Mouse (Mus musculus) gastrocnemius, postnatal 36 days (tissue): ENCODE measurements around the gene Mrps27. TPM values are rescaled to one million over a fixed set of nuclear protein-coding genes. Genes with fewer than 3 reads are reported as not detected.

ENCODE experiments used
- DNase-seq, 2 experiments: peaks; one replicate each; pipeline ENCODE4 v3.0.0; 2022
- intact Hi-C: fragments of 180-260 bp; cut with DNase I; formaldehyde crosslinking; loops from one replicate; pipeline ENCODE4 v1.15.1; 2025
- total RNA-seq, 2 experiments: library from RNA; stranded (reverse); gene quantifications; 2 replicates each; pipeline ENCODE4 v1.2.3; 2021

The Mrps27 gene
- total RNA-seq, 2 experiments from 2014 or later: 27.4 to 28.4 TPM

DNA sequence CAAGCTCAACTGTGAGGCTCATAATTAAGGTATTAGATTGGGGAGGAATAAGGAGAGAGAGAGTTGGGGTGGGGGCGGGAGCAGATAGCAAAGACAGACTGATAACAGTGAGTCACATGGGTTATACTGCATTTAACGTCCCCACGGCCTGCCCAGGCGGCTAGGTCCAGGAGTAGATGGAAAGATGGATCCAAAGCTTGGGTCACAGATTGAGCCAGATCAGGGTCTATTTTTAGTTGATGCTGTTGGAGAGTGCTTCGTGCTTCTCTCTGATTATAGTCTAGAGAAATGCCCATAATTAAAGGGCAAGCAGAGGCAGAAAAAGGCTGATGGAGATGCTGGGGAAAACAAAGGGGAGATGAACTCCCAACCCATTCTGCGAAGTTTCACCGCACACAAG is 110.4 kb downstream of the Mrps27 start:
- intact Hi-C loops: no loop called here
- no peak for DNase-seq

DNA sequence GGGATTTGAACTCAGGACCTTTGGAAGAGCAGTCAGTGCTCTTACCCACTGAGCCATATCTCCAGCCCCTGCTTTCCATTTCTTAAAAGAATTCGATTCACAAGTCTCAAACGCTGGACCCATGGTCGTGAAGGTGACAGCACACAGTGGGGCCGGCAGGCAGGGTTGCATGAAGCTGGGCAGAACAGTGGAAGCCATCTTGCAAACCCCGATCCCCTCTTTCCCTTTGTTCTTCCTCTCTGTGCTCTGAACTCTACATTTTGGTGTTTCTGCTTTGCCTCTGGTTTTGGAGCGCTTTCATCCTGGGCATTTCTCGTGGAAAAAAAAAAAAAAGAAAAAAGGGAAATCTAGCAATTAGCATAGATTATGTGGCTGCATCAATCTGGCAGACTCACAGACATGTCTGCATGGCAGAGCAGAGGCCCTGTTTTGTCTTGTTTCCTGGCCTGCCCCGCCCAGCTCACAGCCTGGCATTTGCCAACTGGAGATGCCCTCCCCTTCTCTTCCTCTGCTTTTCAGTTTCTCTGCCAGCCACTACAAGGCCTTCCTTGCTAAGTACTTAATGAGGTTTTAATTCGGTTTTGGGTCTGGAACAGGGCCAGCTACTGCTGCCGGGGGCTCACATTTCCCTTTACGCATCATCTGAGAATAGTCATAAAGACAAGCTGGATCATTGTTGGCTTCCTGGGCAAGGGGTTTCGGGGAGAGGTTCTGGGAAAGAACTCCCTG is 114.2 kb downstream of the Mrps27 start:
- intact Hi-C loops: no loop called here
- no peak for DNase-seq

DNA sequence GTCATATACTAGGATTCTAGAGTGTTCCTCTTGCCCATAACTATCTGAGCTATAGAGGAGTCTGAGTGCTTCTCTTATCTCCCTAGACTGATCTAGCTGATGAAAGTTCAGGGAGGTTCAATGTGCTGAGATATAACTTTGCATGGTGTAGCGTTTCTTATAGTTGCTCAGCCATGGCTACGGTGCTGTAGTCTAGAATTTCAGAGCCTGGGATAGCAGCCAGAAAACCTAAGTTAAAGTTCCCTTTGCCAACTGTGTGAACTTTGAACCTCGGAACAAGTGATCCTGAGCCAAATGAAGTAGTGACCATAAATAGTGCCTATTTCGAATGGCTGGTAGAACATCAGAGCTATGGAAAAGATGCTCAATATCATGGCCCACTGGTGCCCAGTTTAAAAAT is 115.0 kb downstream of the Mrps27 start:
- intact Hi-C loops: no loop called here
- no peak for DNase-seq

DNA sequence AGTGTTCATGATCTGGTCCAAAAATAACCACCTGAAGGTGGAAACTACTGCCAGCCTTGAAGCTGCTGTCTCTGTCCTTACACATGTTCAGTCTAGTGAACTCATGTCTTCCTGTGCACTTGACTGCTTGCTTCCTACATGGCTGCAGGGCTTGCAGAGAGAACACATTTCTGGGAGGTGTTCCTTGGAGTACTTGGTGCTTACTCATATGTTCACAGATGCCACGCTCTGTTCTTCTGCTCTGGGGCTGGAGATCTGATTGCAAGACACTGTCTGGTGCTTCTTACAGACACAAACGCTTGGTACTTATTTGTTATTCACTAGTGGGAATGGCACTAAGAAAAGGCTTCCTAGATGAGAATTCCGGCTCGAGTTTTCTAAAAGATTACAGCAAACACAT is 117.3 kb downstream of the Mrps27 start:
- DNase-seq: no peak
- intact Hi-C loops: no loop called here

- intact Hi-C loops: no loop called here
- peak; percentile 52 to 58 for DNase-seq
Observed at GRCm38 (mm10) chr13:99464551-99464950, 120.0 kb downstream of the Mrps27 start.

Other genes starting within 250 kb of the Mrps27 start
- gene Zfp366, start 160.0 kb upstream of the Mrps27 start, total RNA-seq: 1 to 10 TPM; 2.8 to 3.8 TPM
- gene Ptcd2, start 81 bp upstream of the Mrps27 start, total RNA-seq: 10 to 100 TPM; 22.3 to 28.2 TPM
- gene Map1b, start 171.8 kb downstream of the Mrps27 start, total RNA-seq: 1 to 10 TPM; 8.4 to 9.5 TPM